Mouse (Mus musculus) olfactory bulb, adult 2 months (tissue): ENCODE results near the gene Ppp1r2. TPM values are rescaled to one million over a fixed set of nuclear protein-coding genes. Genes with fewer than 3 reads are reported as not detected.

ENCODE experiments used
- H3K27ac ChIP-seq: fragments of 200-500 bp; 2 replicates; pipeline ENCODE4 v1.5.1; 2012; ENCODE audit warnings: low read depth, low read length; ENCODE audit not compliant: insufficient read depth
- H3K4me1 ChIP-seq: fragments of 200-500 bp; 2 replicates; pipeline ENCODE4 v1.6.1; 2012; ENCODE audit warnings: low read length; ENCODE audit not compliant: control insufficient read depth, insufficient read depth
- H3K4me3 ChIP-seq: fragments of 200-500 bp; 2 replicates; pipeline ENCODE4 v1.5.1; 2012; ENCODE audit warnings: mild to moderate bottlenecking, low read depth, low read length, moderate library complexity; ENCODE audit not compliant: insufficient read depth
- CTCF ChIP-seq: fragments of 200-500 bp; IDR thresholded peaks from 2 replicates; pipeline ENCODE4 v1.5.1; 2012; ENCODE audit warnings: low read depth, mild to moderate bottlenecking, low read length, moderate library complexity; ENCODE audit not compliant: insufficient read depth
- POLR2A ChIP-seq: fragments of 200-500 bp; IDR thresholded peaks from 2 replicates; pipeline ENCODE4 v1.6.1; 2012; ENCODE audit warnings: mild to moderate bottlenecking, low read depth, low read length, moderate library complexity; ENCODE audit not compliant: insufficient read depth
- WGBS: fragments of 180-500 bp; shearing (Covaris S2); methylation state at CpG from one replicate; pipeline ENCODE4 v1.1.7; 2018; 5-methylcytosine and 5-hydroxymethylcytosine counted together
- polyA plus RNA-seq: library from polyadenylated mRNA; stranded (reverse); fragments of >200 nt; gene quantifications from 2 replicates; pipeline ENCODE4 v1.2.4, GENCODE M21; 2012; ENCODE audit warnings: low replicate concordance; ENCODE audit not compliant: missing spikeins, insufficient read depth, insufficient read length

Gene Ppp1r2
- polyA plus RNA-seq, 1 experiment: not detected

DNA sequence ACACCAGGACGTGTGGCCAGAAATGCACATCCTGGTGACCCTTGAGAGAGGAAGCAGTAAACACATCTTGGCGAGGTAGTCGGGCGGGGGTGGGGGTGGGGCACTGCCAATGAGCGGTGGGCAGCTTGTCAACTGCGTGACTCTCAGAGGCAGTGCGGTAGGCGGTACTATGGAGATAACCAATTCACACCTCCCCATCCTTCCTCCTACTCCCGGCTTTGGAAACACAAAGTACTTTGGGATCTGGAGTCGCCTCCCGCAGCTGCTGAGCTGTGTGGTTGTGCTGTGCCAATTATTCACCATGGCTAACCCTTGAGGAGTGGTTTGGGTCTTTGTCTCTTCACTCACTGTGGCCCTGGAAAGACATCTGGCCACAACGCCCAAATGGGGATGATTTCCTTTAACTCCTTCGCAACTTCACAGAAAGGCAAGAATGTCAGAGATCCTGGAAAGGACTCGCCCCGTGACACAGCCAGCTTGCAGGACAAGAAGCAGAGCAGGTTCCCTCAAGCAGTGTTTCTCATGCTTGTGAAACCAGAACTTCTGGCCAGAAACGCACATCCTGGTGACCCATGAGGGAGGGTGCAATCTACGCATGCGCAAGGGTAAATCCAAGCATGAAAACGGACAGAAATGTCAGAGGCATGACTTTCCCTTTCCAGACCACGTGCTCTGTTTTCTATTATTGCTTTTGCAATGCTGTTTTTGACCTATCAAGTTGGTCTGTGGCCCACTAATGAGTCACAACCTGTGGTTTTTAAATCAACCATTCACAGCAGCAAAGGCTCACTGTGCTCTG is 41.3 kb downstream of the Ppp1r2 start:
- TF ChIP-seq CTCF: no peak
- TF ChIP-seq POLR2A: no peak
- no peak overlapping the region for H3K27ac ChIP-seq
- WGBS: 16% methylated on average over 20 of the region's 20 CpGs
- peaks cover 37% of the 10 kb centered on the region for H3K4me1 ChIP-seq
- no peak overlapping the region for H3K4me3 ChIP-seq

DNA sequence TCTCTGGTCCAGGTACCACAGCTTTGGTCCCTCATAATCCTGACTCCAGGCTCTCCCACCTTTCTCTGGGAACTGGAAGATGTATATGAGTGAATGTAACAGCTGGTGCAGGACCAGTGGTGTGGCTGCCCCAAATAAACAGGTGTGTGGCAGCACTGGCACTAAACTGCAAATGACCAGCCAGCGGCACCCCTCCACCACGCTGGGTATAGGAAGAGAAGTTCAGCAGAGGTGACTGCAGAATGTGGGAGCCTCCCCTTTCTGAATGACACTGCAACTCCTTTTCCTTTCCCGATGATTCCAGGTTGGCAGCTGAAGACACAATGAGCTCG is 41.9 kb downstream of the Ppp1r2 start:
- no peak overlapping the region for H3K27ac ChIP-seq
- H3K4me1 ChIP-seq: peaks cover 35% of the 10 kb centered on the region
- TF ChIP-seq CTCF: no peak
- no peak for TF ChIP-seq POLR2A
- no peak overlapping the region for H3K4me3 ChIP-seq
- WGBS: 45% methylated on average over 4 of the region's 4 CpGs

DNA sequence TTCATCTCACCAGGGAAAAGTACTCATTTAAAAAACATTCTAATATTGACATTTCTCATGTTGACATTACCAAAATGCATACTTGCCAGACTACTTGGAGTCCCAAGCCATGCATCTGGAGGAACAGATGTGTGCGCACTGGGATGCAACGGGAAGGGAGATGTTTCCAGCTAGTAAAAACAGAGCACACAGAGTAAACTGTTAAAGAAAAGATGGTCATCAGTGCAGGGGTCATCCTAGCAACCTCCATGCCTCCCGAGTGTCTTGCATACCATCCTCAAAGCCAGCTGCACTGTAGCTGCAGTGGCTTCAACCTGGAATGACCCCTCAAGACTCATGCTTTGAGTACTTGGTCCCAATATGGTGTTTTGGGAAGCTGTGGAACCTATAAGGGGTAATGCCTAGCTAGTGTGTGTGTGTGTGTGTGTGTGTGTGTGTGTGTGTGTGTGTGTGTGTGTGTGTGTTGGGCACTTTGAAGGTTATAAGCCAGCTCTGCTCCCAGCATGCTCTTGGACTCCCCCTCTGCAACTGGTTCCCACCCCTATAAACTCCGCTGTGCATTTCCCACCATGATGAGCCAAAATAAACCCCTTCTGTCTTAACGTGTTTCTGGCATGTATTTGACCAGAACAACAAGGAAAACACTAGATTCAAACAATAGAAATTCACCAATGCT is 42.4 kb downstream of the Ppp1r2 start:
- H3K27ac ChIP-seq: no peak overlapping the region
- H3K4me3 ChIP-seq: no peak overlapping the region
- 79% methylated on average over 5 of the region's 5 CpGs for WGBS
- TF ChIP-seq CTCF (no peak), POLR2A (no peak)
- H3K4me1 ChIP-seq: peaks cover 33% of the 10 kb centered on the region

DNA sequence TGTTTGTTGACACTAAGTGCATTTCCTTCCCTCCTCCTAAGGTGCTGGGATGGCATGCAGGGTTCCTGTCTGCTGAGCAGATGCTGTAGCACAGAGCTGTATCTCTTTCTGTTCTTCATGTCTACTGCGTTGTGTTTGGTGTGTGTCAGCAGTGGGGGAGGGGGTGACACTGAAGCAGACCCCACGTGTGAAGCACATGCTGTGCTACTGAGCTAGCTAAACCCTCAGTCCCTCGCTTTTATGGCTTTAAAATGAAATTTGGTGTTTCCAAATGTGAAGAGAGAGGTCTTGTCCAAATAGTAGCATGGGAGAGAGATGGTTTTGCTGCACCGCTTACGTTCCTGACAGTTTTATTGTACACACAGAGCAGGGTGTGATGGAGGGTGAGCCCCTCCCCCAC is 43.5 kb downstream of the Ppp1r2 start:
- Histone ChIP-seq H3K4me1 (peaks cover 33% of the 10 kb centered on the region), H3K27ac (no peak overlapping the region), H3K4me3 (no peak overlapping the region)
- 60% methylated on average over 5 of the region's 5 CpGs for WGBS
- no peak for TF ChIP-seq CTCF
- no peak for TF ChIP-seq POLR2A

DNA sequence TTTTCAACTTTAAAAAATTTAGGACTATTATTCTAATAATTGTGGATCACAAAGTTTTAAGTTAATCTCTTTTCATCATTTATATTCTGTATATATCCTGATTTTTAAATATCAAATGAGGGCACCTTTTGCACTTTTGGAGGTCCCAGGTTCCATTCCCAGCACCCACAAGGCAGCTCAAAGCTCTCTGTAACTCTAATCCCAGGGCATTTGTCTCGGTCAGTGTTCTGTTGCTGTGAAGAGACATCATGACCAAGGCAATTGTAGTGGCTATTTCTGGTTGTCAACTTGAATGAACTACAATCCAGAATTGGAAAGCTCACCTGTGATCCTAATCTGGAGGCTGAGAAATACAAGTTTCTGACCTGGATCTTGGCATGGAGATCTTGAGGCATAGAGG is 47.3 kb downstream of the Ppp1r2 start:
- TF ChIP-seq POLR2A: no peak
- no peak for TF ChIP-seq CTCF
- H3K4me3 ChIP-seq: no peak overlapping the region
- WGBS: 95% methylated on average over 1 of the region's 1 CpGs

DNA sequence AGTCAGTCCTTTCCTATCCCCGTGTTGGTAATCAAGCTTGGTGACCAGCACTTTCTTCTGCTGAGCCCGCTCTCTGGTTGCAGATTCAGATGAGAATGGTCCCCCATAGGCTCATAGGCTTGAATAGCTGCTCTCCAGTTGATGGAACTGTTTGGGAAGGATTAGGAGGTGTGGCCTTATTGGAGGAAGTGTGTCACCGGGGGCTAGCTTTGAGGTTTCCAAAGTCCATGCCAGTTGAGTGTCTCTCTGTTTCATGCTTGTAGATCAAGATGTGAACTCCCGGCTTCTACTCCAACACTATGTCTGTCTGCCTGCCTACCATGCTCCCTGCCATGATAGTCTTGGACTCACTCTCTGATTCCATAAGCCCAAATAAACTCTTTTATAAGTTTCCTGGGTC is 59.8 kb downstream of the Ppp1r2 start:
- 97% methylated on average over 4 of the region's 4 CpGs for WGBS
- Histone ChIP-seq H3K27ac (no peak overlapping the region), H3K4me1 (no peaks in the 10 kb centered on the region), H3K4me3 (no peak overlapping the region)
- TF ChIP-seq POLR2A: no peak
- TF ChIP-seq CTCF: no peak

More for the DNA sequence above, 47.3 kb downstream of the Ppp1r2 start:
- Histone ChIP-seq H3K4me1 (peaks cover 9% of the 10 kb centered on the region), H3K27ac (no peak overlapping the region)

DNA sequence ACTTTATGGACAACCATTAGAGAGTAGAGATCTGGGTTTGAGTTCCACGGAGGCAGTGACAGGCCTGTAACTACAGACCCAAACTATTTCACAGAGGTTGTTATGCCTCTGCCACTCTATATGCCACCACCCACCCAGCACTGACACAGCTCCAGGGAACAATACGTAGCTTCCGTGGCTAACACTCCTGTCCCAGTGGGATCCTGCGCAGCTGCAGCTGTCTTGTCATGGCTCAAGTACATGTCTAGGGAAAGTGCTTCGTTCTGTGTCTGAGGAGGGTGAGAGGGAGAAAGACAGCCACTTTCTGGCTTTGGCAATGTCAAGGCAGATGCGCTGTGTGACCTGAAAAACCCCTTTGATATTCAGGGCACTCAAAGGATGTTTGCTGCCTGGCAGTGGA is 61.6 kb downstream of the Ppp1r2 start:
- no peak overlapping the region for H3K27ac ChIP-seq
- WGBS: 80% methylated on average over 6 of the region's 6 CpGs
- TF ChIP-seq POLR2A: no peak
- TF ChIP-seq CTCF: no peak
- H3K4me3 ChIP-seq: no peak overlapping the region
- H3K4me1 ChIP-seq: no peaks in the 10 kb centered on the region; the same call in 1 of the 2 replicates

DNA sequence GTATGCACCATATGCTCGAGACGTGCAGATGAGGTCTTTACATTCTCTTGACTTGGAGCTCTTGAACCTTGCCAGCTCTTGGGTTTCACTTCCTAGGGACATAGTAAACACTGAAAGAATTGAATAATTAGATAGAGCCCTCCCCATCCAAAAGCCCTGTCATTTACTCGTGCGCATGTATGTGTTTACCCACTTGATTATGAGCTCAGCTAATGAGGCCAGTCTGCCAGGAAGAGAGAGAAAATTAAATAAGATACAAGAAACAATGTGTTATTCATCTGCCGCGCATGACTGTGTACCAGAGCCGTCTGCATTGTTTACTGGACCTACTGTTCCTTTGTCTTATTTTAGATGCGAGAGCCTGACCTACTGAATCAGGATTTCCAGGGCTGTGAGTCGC is 63.6 kb downstream of the Ppp1r2 start:
- Histone ChIP-seq H3K4me3 (no peak overlapping the region), H3K4me1 (no peaks in the 10 kb centered on the region; the same call in 1 of the 2 replicates), H3K27ac (no peak overlapping the region)
- 45% methylated on average over 9 of the region's 9 CpGs for WGBS
- no peak for TF ChIP-seq POLR2A
- TF ChIP-seq CTCF: no peak

DNA sequence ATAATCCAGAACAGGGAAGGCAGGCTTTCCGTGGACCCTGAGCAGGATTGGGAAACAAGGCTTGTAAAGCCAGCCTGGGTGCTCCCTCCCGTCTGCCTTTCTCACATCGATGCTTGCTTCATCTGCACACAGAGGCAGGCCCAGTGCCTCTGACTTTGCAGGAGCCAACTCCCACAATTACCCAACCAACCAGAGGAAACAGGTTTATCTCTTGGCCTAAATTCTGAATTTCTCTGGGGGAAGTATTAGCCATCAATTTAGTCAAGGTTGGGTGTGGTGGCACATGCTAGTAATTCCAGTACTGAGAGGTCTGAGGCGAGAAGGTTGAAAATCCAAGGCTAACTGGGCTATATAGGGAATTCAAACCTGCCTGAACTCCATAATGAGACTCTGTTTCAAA is 64.6 kb downstream of the Ppp1r2 start:
- Histone ChIP-seq H3K4me1 (no peaks in the 10 kb centered on the region; the same call in 1 of the 2 replicates), H3K27ac (no peak overlapping the region), H3K4me3 (no peak overlapping the region)
- WGBS: 85% methylated on average over 4 of the region's 4 CpGs
- TF ChIP-seq CTCF: no peak
- no peak for TF ChIP-seq POLR2A
